In genomic region chr6:12542496-12542895, GRCm38 (mm10) we compare ENCODE assay signal across 29 mouse cellular contexts.
"Had no signal": no experiment of that assay in that cellular context is flagged by ENCODE, and none has a peak within 500 bp of the region (broad histone marks: within the 10 kb centered on the region; RNA-seq: fewer than 3 reads in every experiment).

No protein-coding gene starts in this region.

- H3K9ac ChIP-seq: limb, embryonic 12.5 days; limb, embryonic 13.5 days; limb, embryonic 15.5 days; liver, embryonic 12.5 days; liver, embryonic 13.5 days; liver, embryonic 14.5 days; liver, embryonic 15.5 days; liver, postnatal 0 days; lung, embryonic 14.5 days; lung, embryonic 15.5 days; midbrain, embryonic 13.5 days; midbrain, embryonic 15.5 days; neural tube, embryonic 12.5 days had no signal

- H3K4me3 ChIP-seq: left cerebral cortex, adult 2 months; limb, embryonic 10.5 days; limb, embryonic 12.5 days; limb, embryonic 13.5 days; limb, embryonic 15.5 days; liver, embryonic 12.5 days; liver, embryonic 13.5 days; liver, embryonic 15.5 days; lung, embryonic 15.5 days; megakaryocyte, embryonic 14.5 days; midbrain, embryonic 10.5 days; midbrain, embryonic 13.5 days; midbrain, embryonic 15.5 days; myocyte; neural tube, embryonic 12.5 days had no signal

- ATAC-seq: liver, embryonic 12.5 days; liver, postnatal 0 days; lung, postnatal 0 days; midbrain, embryonic 13.5 days; midbrain, embryonic 15.5 days had no signal

- H3K27me3 ChIP-seq: limb, embryonic 12.5 days; limb, embryonic 13.5 days; limb, embryonic 15.5 days; liver, embryonic 12.5 days; liver, embryonic 13.5 days; liver, embryonic 15.5 days; lung, embryonic 15.5 days; megakaryocyte, embryonic 14.5 days; midbrain, embryonic 13.5 days; midbrain, embryonic 15.5 days; neural tube, embryonic 12.5 days had no signal

- H3K4me2 ChIP-seq: limb, embryonic 12.5 days; limb, embryonic 13.5 days; limb, embryonic 15.5 days; liver, embryonic 11.5 days; liver, embryonic 12.5 days; liver, embryonic 13.5 days; liver, embryonic 15.5 days; lung, embryonic 14.5 days; lung, embryonic 15.5 days; midbrain, embryonic 13.5 days; midbrain, embryonic 15.5 days; neural tube, embryonic 12.5 days had no signal

- H3K4me1 ChIP-seq: limb, embryonic 12.5 days; limb, embryonic 13.5 days; limb, embryonic 15.5 days; liver, embryonic 12.5 days; liver, embryonic 13.5 days; liver, embryonic 15.5 days; lung, embryonic 15.5 days; megakaryocyte, embryonic 14.5 days; midbrain, embryonic 15.5 days; neural tube, embryonic 12.5 days had no signal

- DNase-seq: left cerebral cortex, postnatal 4 days; liver; liver, embryonic 13.5 days; liver, postnatal 0 days; lung, adult 18-20 months; lung, adult 2 months; lung, embryonic 14.5 days; lung, postnatal 10 days; lung, postnatal 14 days; lung, postnatal 36 days; lung, postnatal 4 days had no signal

- H3K27ac ChIP-seq: left cerebral cortex, adult 2 months; limb, embryonic 10.5 days; limb, embryonic 12.5 days; limb, embryonic 13.5 days; limb, embryonic 15.5 days; liver, embryonic 12.5 days; liver, embryonic 13.5 days; liver, embryonic 14.5 days; liver, embryonic 15.5 days; lung, embryonic 15.5 days; macrophage; midbrain, embryonic 10.5 days; midbrain, embryonic 13.5 days; midbrain, embryonic 15.5 days; neural tube, embryonic 12.5 days had no signal

- H3K36me3 ChIP-seq: limb, embryonic 10.5 days; limb, embryonic 12.5 days; limb, embryonic 13.5 days; limb, embryonic 15.5 days; liver, embryonic 12.5 days; liver, embryonic 13.5 days; liver, embryonic 15.5 days; lung, embryonic 15.5 days; midbrain, embryonic 10.5 days; midbrain, embryonic 13.5 days; midbrain, embryonic 15.5 days; neural tube, embryonic 12.5 days had no signal

- H3K9me3 ChIP-seq: limb, embryonic 10.5 days; limb, embryonic 12.5 days; limb, embryonic 13.5 days; limb, embryonic 15.5 days; liver, embryonic 12.5 days; liver, embryonic 13.5 days; liver, embryonic 15.5 days; lung, embryonic 15.5 days; megakaryocyte, embryonic 14.5 days; midbrain, embryonic 10.5 days; midbrain, embryonic 13.5 days; midbrain, embryonic 15.5 days; neural tube, embryonic 12.5 days had no signal
